Mouse (Mus musculus) left cerebral cortex, postnatal 36 days (tissue): ENCODE data around the gene Rbp1. TPM values are rescaled to one million over a fixed set of nuclear protein-coding genes. Genes with fewer than 3 reads are reported as not detected.

Source experiments
- DNase-seq, 2 experiments: peaks; one replicate each; pipeline ENCODE4 v3.0.0; 2021 to 2022; ENCODE audit warnings: low spot score in 2 of 2, mixed read lengths in 1 of 2
- intact Hi-C: fragments of 180-260 bp; cut with DNase I; formaldehyde crosslinking; loops from one replicate; pipeline ENCODE4 v1.15.1; 2025
- total RNA-seq, 2 experiments: library from RNA; stranded (reverse); gene quantifications; 2 replicates each; pipeline ENCODE4 v1.2.3; 2021

Rbp1 gene
- total RNA-seq, 2 experiments from 2014 or later = 5.4 to 5.7 TPM

DNA sequence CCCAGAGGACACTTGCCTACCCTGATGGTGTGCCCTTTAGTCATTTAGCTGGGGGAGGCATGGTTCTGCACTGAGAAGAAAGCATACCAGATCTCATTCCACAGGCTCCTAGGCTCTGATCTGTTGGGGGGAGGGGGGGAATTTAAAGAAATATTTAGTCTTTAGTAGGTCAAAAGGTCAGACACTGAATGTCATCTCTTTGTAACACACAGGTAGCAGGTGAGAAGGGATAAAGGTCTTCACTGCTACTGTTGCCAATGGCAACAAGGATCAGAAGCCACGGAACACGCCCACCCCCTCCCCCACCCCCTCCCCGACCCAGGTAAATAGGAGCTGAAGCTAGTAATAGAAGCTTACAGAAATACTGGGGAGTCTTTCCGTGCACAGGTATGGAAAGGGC, 930 bp downstream of the Rbp1 start:
- no peak for DNase-seq
- intact Hi-C loops = no loop called here

DNA sequence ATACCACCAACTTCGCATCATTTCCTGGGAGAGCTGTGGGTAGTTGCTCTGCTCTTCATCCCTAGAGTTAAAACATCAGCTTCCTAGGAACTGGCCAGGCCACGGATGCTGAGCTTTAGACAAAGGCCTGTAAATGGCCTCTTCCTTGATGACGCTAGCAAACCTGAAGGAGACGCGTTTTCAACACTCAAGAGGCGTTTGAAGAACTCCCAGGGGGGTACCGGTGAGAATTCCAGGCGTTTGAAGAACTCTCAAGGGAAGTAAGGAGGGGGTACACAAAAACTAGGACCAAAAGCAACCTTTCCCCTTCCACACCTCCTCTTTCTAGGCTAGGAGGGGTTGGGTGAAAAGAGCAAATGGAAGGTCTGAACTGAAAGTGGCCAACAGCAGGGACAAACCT, 1.5 kb downstream of the Rbp1 start:
- DNase-seq = no peak
- intact Hi-C loops = no loop called here

DNA sequence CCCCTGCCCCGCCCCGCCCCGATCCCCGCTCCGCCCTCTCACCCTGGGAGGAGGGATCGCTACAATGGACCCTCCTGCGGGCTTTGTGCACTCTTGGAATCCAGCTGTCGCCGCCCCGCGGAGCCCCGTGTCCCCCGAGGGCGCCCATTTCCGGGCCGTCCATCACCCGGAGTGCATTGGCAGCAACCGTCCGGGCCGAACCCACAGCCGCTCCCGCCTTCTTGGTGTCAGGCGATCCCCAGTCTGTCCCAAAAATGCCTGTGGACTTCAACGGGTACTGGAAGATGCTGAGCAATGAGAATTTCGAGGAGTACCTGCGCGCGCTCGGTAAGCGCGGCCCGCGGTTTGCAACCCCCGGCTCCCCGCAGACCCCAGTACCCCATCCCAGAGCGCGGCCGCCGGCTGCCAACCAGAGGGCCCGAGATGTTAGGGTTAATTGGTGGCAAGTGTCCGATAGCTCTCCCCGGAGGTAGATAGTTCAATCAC, 2.0 kb downstream of the Rbp1 start:
- no peak for DNase-seq
- intact Hi-C loops = no loop called here

DNA sequence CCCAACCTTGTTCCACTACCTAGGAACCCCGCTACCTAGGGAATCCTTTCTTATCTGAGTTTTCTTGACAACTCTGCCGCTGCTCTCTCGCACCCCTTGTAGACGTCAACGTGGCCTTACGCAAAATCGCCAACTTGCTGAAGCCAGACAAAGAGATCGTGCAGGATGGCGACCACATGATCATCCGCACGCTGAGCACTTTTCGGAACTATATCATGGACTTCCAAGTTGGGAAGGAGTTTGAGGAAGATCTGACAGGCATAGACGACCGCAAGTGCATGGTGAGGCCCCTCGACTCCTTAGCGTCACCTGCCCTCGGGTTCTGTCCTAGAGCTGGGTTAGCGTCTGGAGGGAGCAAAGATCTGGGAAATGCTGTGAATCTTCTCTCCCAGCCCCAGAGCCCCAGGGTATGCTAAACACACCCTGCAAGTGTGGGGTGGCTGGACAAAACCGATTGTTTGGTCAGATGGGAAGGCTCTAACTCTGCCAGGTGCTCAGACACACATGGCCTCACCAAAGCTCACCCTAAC, 2.7 kb downstream of the Rbp1 start:
- DNase-seq = no peak
- intact Hi-C loops = no loop called here

DNA sequence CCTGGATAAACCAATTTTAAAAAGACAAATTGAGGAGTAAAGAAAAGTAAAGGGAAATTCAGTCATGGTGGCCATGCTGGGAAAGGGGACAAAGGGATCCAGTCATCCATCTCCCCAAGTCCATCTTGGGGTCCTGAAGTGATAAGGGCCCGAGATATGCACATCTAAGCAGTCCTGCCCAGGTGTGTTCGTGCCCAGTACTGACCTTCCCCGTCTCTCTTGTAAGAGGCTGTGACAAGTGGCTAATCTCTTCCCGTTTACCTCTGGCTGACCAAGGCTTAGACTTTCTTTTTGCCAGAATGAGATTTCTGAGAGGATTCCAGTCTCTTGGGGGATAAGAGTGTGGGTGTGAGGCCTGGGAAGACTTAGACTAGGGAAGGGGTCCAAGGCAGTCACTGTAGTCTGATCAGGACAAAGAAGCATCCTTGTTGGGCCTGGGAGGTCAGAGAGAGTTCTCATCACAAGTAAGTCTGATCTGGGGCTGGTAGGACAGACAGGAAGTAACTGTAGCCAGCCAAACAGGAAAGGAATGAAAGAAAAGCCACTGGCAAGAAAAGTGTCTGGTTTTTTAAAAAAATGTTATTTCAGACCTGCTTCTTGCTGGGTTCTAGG, 5.3 kb downstream of the Rbp1 start:
- no peak for DNase-seq
- intact Hi-C loops = no loop called here

DNA sequence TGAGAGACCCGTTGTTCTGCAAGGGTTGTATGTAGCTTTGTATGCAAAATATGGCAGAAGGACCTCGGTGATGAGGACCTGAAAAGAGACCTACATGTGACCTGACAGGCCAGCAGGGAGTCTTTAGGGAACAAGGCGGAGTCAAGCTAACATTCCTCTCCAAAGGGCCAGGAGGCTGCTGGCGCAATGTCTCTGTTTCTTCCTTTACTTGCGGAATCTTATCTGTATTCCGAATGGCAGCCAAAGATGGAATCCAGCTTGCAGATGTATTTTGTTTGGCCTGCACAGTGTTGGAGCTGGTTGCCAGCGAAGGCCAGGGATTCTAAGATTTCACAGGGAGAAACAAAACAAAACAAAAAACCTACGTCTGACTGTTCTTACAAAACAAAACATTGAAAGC, 6.0 kb downstream of the Rbp1 start:
- no peak for DNase-seq
- intact Hi-C loops = no loop called here

DNA sequence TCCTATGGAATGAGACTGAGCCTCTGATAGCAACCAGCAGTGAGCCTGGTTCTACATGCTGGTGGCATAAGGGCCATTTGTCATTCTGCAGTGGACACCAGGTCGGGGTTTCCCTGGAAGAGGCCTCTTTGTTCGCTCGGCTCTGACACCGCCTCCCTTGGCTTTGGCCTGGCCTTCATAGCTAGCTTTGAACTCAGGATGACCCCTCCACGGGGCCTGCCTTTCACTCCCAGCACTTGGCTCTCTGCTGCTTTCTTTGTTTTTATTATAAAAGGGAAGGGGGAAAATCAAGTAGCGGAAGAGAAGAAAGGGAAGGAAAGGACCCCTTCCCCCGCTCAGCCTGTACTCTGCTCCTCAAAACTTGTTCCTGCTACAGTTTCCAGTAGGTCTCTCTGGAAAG, 7.0 kb downstream of the Rbp1 start:
- no peak for DNase-seq

DNA sequence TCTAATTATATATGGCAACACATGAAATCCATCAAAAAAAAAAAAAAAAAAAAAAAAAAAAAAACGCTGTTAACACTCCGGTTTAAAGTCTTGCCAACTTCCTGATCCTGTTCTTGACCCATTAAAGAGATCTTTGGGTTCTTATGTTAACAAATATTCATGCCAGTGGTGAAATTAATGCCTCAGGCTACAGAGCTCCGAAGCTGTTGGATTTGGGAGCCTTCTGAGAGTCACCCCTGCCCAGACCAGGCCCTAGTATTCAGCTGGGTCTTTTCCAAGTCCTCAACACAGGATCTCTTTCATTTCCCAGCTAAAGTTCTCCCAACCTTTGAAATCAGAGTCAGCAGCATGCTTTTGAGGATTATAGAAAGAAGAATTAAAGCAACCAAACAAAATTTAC, 7.8 kb downstream of the Rbp1 start:
- intact Hi-C loops = no loop called here
- DNase-seq = no peak

More for the DNA sequence above, 7.0 kb downstream of the Rbp1 start:
- intact Hi-C loops = no loop called here

DNA sequence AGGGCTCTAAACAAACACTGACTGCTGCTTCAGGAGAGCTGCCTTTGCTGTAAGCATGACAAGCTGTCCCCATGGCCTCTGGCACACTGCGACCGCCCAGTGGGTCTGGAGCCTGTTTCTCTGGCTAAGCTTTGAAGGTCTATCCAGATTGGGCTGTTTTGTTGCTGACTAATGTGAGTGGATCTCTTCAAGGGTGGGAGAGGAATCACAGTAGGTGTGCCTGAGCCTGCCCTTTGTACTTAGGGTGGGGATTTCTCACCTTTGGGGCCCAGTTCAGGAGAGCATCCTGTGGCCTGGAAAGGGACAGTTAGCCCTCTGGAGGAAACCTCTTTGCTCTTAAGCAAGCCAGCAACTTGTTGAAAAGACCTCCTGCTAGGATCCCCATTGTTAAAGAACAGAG, 10.3 kb downstream of the Rbp1 start:
- DNase-seq = no peak
- intact Hi-C loops = no loop called here

DNA sequence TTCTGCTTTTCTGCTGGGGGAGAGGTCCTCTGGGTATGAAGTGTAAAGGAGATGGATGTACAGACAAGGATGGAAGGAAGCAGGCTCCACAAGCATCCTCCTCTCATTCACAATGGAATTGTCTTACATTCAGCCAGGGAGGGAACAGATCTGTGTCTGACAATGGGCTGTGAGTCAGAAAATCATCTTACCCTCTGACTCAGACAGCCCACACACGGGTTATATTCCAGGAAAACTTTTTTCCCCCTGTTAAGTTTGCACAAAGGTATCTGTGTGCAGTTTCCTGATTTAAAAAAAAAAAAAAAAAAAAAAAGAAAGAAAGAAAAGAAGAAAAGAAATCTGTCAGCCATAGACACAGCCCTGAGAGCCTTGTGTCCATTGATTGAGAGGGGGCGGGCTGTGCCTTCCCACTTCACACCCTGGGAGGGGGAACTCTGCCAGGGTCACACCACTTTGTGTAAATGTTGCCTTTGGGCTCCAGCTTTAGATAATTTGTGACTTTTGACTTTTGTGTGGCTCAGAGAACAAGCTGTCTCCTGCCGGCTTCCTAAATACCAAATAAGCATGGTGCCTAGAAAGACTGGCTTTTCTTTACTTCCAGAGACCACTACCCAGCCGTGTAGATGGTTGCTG, 11.3 kb downstream of the Rbp1 start:
- no peak for DNase-seq
- intact Hi-C loops = no loop called here

DNA sequence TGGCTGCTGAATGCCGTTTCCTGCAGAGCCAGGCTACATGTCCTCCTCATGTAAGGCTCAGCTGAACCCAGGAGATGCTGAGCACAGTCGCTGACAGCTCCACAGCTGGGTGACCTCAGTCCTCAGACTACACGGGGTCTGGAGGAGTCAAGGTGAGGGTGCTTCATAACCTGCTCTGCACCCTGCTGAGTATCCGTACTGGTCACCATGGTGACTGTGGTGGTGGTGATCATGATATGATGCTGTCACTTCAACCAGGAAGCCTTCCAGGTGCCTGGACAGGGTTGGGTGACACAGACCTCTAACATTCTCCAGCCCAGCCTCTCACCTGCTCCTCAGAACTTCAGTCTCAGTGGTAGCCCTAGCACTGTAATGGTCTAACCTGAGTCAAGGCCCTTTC, 15.1 kb downstream of the Rbp1 start:
- intact Hi-C loops = no loop called here
- DNase-seq = no peak

DNA sequence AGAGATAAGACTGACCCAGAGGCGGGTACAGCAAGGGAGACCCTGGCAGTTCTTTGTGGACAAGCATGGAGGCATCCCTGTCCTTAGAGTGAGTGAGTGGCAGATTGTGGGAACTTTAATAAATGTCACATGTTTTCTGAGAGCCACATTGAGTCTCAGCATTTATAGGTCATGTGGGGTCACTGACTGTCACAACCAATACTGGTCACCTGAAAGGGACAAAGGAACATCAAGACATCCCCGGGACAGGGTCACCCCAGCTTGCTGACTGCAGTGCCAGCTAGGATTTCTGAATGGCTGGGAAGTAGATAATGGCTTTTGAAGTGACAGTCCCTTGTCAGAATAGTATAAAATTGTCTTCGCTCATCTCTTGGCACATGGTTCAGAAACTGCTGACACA, 16.3 kb downstream of the Rbp1 start:
- intact Hi-C loops = no loop called here
- no peak for DNase-seq

DNA sequence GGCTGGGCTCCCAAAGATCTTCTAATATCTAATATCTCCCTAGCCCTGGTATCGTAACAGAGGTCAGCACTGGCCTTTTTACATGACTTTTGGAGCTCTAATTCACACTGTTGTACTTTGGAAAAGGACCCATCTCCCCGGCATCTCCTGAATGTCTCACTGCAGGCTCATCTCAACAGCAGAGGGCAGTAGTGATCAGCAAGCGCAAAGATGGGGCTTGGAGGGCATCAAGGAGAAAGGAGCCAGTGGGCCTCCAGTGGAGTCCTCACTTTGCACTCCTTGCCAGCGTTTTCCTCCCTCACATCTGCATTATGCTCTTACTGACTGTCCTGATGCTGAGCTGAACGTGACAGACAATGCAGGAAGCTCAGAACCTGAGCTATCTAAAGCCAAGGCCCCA, 19.9 kb downstream of the Rbp1 start:
- intact Hi-C loops = loop anchor here (2.0 kb wide), 1 partner anchor 96 kb away; no protein-coding TSS in a partner anchor
- DNase-seq = no peak

DNA sequence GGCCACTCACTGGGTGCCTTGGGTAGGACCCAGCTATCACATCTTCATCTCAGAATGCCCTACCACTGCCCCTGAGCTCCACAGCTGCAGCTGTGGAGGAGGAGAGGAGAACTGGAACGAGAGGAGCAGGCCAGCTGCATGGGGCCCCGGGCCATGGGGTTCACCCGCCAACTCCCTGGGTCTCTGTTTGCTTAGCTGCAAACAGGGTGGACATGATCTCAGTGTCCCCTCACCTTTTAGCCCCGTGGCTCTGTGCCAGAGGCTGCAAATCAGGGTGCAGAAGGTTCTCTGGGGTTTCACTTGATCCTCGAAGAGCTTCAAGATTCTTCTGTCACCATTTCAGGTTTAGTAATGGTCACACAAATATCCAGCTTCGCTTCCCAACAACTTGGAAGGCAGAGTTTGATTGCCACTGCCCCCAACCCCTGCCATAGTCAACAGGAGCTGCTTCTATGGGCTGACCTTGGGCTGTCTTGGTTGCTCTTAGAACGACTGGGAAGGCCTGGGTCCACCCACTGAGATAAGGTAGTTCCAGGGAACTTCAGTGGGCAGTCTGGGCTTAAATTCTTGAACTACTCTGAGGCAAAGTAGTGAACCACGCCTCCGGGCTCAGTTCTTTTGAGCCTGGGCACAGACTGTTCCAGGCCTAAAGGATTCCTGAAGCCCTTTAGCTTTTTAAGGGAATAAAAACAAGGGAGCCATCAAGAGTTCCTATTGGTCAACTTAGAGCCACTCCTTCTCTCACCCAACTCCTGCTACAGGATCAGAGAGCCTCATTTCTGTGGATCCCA, 22.8 kb downstream of the Rbp1 start:
- no peak for DNase-seq
- intact Hi-C loops = no loop called here

DNA sequence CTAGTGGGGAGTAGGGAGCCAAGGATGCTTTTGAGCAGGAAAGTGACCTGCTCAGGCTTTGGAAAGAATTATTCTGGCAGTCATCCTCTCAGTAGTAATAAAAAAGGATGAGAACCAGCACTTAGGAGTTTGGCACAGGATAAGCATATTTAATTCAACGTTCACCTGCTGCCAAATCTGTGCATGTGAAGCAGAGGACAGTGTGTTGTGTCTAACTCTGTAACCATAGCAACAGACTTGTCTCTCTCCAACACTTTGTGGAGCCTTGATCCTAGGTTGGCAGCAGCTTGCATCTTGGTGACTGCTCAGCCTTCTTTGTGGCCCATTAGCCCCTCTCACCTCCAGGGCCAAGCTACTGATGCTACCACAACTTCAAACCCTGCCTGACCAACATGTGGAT, 28.2 kb downstream of the Rbp1 start:
- DNase-seq = no peak
- intact Hi-C loops = no loop called here

DNA sequence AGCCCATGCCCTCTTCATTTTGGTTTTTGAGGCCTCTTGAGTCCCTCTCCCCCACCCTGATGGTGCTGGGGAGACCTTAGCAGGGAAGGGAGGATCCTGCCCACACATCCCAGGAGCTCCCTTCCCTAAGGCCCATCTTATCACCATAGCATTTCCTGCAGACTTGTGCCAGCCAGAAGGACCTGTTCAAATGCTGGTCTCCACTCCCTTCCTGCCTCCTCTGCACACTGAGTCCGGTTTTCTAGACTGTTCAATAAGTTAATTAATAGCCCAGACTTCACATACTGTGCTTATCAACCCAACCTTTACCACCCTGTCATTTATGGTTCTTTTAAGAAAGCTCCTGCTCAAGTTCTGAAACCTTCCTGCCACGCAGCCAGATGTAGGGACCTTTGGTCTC, 43.9 kb downstream of the Rbp1 start:
- intact Hi-C loops = no loop called here
- DNase-seq = no peak

DNA sequence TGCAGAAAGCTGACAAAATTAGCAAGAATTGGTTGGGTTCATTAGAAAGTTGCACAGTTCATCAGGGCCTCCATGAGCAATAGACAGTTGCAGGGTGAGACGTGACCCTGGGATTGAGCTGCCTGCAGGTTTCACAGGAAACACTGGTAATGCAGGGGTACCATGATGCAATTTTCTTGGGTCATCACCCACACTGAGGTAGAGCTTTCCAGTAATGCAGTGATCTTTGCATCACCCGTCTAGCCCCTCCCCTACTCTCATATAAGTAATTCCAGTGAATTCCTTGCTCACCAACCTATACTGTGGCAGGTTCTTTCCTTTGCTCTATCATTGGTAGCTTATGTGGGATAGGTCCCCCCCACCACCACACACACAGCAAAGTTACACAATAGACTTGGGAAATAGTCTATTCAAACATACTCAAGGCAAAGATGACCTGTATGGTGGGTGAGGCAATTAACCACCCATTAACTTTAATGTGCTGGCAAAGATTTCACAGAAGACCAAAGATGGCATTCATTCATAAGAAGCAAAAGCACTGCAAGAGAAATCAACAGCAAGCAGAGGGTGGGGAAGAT, 57.5 kb downstream of the Rbp1 start:
- no peak for DNase-seq
- intact Hi-C loops = no loop called here

DNA sequence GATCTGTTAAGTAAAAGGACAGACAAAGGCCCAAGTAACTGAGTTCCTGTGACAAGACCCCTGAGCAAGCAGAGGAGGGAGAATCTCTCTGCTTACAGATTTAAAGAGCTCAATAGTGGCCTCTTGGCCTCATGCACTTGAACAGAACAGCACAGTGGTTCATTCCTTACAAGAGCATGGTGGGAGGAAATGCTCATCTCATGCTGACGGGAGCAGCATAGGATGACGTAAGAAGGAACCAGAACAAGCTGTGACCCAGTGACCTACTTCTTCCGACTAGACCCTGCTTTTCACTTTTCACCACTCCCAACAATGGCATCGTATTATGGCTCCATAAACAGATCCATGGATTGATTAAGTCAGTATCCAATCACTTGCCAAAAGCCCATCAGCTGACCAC, 59.5 kb downstream of the Rbp1 start:
- intact Hi-C loops = no loop called here
- DNase-seq = no peak

DNA sequence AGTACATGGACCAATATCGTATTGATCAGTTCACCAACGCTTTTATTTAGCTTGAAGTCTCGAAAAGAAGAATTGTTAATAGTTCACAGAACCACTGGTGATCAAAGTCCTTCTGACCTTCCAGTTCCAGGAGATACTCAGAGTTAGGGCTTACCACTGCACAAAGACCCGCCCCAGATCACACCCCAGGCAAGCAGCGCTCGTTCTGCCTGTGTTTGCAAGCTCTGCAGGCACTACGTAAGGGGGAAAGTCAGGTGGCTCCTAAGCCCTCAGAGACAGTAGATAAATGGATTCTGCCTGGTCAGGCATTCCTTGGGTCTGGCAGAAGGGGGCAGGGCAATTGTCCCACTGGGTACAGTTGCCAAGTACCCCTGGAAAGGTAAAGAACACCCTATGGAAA, 62.3 kb downstream of the Rbp1 start:
- intact Hi-C loops = no loop called here
- DNase-seq = no peak

DNA sequence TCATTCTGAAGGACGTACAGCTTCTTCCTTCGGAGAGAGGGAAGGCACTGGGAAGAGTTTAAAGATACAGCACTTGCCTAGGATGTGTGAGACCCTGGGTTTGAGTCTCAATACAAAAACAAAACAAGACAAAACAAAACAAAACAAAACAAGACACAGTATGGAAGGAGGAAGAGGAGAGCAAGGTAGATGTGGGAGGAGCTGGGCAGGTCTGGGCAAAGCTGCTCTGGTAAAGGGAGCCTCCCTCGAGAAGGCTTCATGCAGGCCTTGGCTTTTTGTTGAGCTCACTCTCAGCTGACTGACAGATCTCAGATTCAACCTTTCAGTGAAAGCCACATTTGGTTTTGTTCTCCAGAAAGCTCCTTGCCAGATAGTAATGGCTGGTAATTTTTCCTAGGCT, 63.1 kb downstream of the Rbp1 start, which contains the start of gene Rbp2:
Rbp2 (plus strand) TSS at position 301 of the 400 bp plus-strand sequence.
- intact Hi-C loops = no loop called here
- DNase-seq = no peak
